Mouse (Mus musculus): ENCODE data around the gene Slc6a6. TPM values are rescaled to one million over a fixed set of nuclear protein-coding genes. Genes with fewer than 3 reads are reported as not detected.

Slc6a6 gene
- polyA plus RNA-seq, 1 experiment = 228 TPM

DNA sequence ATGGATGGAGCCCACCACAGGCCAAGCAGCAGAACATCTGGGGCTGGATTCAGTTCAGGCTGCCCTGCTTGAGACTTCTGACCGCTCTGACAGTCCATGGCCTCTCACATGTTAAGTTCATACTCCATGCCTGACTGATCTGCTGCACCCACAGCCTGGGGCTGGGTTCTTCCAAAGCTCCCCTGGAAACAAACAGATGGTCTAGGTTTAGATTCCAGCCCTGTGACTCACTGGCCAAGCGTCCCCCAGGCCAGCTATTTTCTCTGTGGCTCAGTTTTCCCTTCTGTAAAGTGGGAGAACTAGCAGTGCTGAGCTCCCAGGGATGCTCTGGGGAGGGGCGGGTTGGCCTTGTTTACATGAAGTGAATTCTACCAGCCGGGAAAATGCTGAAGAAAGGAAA, 2.0 kb upstream of the Slc6a6 start:
- peaks cover 22% of the 10 kb centered on the region for H3K4me1 ChIP-seq (ENCODE audit: control insufficient read depth, insufficient read depth, low read length)
- 73% methylated on average over 4 of the region's 4 CpGs for WGBS
- TF ChIP-seq POLR2A (IDR thresholded peaks at IDR 0.05; ENCODE audit: borderline replicate concordance, extremely low read depth, low read depth, low read length) = no peak
- no peak for TF ChIP-seq CTCF (IDR thresholded peaks at IDR 0.05; ENCODE audit: insufficient read depth, low read length)

DNA sequence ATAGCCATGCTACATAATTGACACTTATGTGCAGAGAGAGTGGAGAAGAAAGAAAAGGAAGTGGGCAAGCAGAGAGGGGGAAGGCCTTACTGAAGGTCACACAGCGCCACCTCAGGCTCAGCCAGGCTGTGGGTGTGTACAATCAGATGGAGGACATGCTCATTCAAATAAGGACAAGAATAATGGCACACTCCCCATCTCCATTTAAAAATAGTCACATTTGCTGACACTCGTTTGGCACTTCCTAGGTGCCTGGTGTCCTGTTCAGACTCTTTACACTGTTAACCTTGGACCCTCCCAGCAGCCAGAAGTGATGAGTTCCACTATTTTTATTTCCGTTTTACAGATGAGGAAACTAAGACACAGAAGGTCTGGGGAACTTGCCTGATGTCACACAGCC, 732 bp upstream of the Slc6a6 start:
- no peak for DNase-seq
- WGBS = 40% methylated on average over 3 of the region's 3 CpGs
- Histone ChIP-seq H3K4me3 (replicated peaks; ENCODE audit: extremely low read depth, low read depth, low read length) (no peak overlapping the region), H3K4me1 (ENCODE audit: control insufficient read depth, insufficient read depth, low read length) (peaks cover 30% of the 10 kb centered on the region)
- no peak for TF ChIP-seq POLR2A (IDR thresholded peaks at IDR 0.05; ENCODE audit: borderline replicate concordance, extremely low read depth, low read depth, low read length)
- peak; percentile 47 for TF ChIP-seq CTCF (IDR thresholded peaks at IDR 0.05; ENCODE audit: insufficient read depth, low read length)

More for the DNA sequence above, 2.0 kb upstream of the Slc6a6 start:
- DNase-seq = no peak
- no peak overlapping the region for H3K4me3 ChIP-seq (replicated peaks; ENCODE audit: extremely low read depth, low read depth, low read length)

DNA sequence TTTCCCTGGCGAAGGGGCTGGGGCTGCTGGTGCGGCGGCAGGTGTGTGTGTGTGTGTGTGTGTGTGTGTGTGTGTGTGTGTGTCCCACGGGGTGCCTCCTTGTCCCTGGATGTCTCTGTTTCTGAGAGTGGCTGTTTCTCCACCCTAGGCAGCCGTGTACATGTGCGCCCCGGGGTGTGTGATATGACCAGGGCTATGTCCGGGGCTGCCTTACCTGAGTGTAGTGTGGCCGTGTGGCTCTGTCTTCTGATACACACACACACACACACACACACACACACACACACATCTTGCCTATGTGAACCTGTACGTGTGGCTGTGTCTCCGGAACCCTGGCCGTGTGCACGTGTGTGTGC, 599 bp downstream of the Slc6a6 start:
- DNase-seq = no peak
- Histone ChIP-seq H3K4me3 (replicated peaks; ENCODE audit: extremely low read depth, low read depth, low read length) (peak overlapping the region; percentile 67), H3K4me1 (ENCODE audit: control insufficient read depth, insufficient read depth, low read length) (peaks cover 25% of the 10 kb centered on the region)
- TF ChIP-seq POLR2A (IDR thresholded peaks at IDR 0.05; ENCODE audit: borderline replicate concordance, extremely low read depth, low read depth, low read length) (peak; percentile 30; the same call in 1 of the 2 replicates), CTCF (IDR thresholded peaks at IDR 0.05; ENCODE audit: insufficient read depth, low read length) (no peak)
- under 1% methylated on average over 13 of the region's 13 CpGs for WGBS

DNA sequence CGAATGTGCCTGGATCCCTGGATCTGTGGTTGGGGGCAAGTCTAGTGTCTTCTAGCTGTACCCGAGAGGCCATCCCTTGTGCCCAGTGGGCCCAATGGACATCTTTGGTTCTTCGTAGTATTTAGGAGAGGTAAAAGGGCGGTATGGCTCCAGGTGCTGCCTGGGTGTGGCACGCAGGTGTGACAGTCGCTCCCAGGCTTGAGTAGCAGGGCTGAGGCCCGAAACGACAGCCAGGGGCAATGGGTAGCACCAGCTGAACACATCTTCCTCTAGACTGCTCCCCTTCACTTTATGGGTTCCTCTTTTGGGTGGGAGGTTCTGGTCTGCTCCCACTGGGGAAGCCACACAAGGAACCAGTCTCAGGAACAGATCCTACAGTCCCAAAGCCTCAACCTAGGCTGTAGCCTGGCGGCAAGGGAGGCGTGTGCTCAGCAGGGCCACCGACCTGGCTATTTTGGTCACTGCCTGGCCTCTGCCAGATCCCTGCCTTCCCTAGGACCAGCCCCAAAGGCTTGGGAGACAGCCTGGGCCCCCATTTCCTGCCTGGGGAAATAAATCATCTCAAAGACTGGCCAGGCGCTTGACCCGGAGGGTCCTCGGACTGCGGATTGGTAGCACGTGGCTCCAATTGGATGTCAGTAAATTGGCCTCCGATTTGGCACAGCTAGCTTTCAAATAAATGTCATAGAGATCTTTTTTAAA, 1.1 kb downstream of the Slc6a6 start:
- DNase-seq = peak; percentile 50
- H3K4me1 ChIP-seq (ENCODE audit: control insufficient read depth, insufficient read depth, low read length) = peaks cover 25% of the 10 kb centered on the region
- 8% methylated on average over 17 of the region's 17 CpGs for whole genome bisulfite sequencing
- TF ChIP-seq POLR2A (IDR thresholded peaks at IDR 0.05; ENCODE audit: borderline replicate concordance, extremely low read depth, low read depth, low read length) (peak; percentile 60; the same call in 1 of the 2 replicates), CTCF (IDR thresholded peaks at IDR 0.05; ENCODE audit: insufficient read depth, low read length) (no peak)
- peak overlapping the region; percentile 67 for H3K4me3 ChIP-seq (replicated peaks; ENCODE audit: extremely low read depth, low read depth, low read length)

DNA sequence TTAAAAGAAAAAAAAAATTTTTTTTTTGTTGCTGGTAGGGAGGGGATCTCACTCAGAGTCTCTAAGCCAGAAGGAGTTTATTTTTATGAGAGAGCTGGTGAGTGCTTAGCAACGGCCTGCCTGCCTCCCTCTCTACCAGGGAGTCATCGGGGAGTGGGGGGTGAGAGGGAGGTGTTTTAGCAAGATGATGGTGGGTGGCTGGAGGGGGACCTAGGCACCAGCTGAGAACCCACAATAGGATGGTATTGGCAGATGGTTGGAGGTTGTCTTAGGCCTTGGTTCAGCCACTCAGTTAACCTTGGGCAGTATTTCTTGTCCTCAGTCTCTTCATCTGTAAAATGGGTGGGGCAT, 1.7 kb downstream of the Slc6a6 start:
- Histone ChIP-seq H3K4me1 (ENCODE audit: control insufficient read depth, insufficient read depth, low read length) (peaks cover 29% of the 10 kb centered on the region), H3K4me3 (replicated peaks; ENCODE audit: extremely low read depth, low read depth, low read length) (peak overlapping the region; percentile 64)
- TF ChIP-seq CTCF (IDR thresholded peaks at IDR 0.05; ENCODE audit: insufficient read depth, low read length) (no peak), POLR2A (IDR thresholded peaks at IDR 0.05; ENCODE audit: borderline replicate concordance, extremely low read depth, low read depth, low read length) (no peak)
- 11% methylated on average over 2 of the region's 2 CpGs for WGBS
- DNase-seq = no peak

DNA sequence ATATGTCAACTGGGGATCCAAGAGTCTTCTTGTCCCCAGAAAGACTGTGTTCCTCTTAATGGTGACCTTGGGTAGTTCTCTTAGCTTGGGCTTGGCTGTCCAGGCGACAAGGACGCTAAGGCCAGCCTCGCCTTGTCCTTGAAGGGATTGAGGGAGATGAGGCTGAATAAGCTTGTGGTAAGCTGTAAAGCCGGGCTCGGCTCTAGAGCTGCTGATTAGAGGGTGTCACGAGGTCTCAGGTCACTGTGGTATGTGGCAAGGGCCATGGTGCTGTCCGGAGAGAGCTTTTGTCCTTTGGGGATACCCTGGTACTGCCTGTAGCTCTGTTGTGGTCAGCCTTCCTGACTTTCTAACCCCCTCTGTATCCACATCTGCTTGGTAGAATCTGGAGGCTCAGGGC, 2.0 kb downstream of the Slc6a6 start:
- 46% methylated on average over 7 of the region's 7 CpGs for WGBS
- TF ChIP-seq POLR2A (IDR thresholded peaks at IDR 0.05; ENCODE audit: borderline replicate concordance, extremely low read depth, low read depth, low read length) = no peak
- no peak for TF ChIP-seq CTCF (IDR thresholded peaks at IDR 0.05; ENCODE audit: insufficient read depth, low read length)
- Histone ChIP-seq H3K4me1 (ENCODE audit: control insufficient read depth, insufficient read depth, low read length) (peaks cover 33% of the 10 kb centered on the region), H3K4me3 (replicated peaks; ENCODE audit: extremely low read depth, low read depth, low read length) (peak overlapping the region; percentile 64)
- no peak for DNase-seq

DNA sequence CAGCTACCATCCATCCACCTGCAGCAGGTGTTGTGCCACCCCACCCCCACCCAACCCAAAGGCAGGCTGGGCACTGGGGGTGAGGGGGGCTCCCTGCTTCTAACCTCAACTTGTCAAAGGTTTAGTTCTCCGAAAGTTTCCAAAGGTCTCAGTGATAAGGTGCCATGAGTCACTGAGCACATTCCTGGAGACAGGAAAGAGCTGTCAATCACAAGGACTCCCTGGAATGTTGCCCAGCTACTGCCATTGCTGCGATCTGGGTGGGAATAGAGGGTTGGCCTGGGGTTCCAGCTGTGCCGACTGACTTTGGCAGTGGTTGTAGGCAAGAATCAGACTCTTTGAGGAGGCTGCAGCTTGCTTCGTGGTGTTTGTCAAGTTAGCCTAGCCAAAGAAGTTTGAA, 2.7 kb downstream of the Slc6a6 start:
- peak overlapping the region; percentile 2 for H3K4me3 ChIP-seq (replicated peaks; ENCODE audit: extremely low read depth, low read depth, low read length)
- TF ChIP-seq POLR2A (IDR thresholded peaks at IDR 0.05; ENCODE audit: borderline replicate concordance, extremely low read depth, low read depth, low read length) = no peak
- TF ChIP-seq CTCF (IDR thresholded peaks at IDR 0.05; ENCODE audit: insufficient read depth, low read length) = no peak
- DNase-seq = peak; percentile 51
- H3K4me1 ChIP-seq (ENCODE audit: control insufficient read depth, insufficient read depth, low read length) = peaks cover 33% of the 10 kb centered on the region
- WGBS = 11% methylated on average over 4 of the region's 4 CpGs

DNA sequence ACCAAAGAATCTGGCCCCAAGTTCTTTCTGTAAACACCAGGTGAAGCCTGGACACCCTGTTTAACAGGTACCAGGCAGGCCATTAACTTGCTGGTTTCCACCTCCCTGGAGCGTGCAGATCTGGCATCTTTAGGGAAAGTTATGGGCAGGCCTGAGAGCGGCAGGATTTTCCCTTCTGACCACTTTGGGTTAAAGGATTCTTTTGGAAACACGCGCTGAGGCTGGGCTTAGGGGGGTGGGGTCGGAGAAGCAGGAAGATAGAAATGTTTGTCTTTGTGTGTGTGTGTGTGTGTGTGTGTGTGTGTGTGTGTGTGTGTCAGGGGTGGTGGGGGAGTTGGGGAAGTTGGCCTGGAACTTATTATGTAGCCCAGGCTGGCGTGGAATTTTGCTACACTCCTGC, 4.2 kb downstream of the Slc6a6 start:
- TF ChIP-seq POLR2A (IDR thresholded peaks at IDR 0.05; ENCODE audit: borderline replicate concordance, extremely low read depth, low read depth, low read length) (no peak), CTCF (IDR thresholded peaks at IDR 0.05; ENCODE audit: insufficient read depth, low read length) (no peak)
- Histone ChIP-seq H3K4me1 (ENCODE audit: control insufficient read depth, insufficient read depth, low read length) (peaks cover 33% of the 10 kb centered on the region), H3K4me3 (replicated peaks; ENCODE audit: extremely low read depth, low read depth, low read length) (no peak overlapping the region)
- no peak for DNase-seq
- whole genome bisulfite sequencing = 36% methylated on average over 6 of the region's 6 CpGs

DNA sequence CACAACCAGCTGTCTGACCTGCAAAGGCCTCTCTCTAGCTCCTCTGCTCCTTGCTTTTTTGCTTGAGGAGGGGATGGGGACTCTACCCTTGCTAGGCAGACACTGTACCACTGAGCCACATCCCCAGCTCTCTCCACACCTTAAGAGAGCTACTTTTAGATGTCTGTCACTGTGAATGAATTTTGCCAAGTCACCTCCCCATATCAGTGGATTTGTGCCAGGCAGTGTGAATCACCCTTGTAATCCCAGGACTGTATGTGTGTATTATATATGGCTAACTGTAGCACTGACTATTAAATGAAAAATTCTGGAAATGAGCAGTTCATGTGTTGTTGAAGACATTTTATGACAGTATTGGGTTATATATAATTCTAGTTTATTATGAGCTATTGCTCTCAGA, 5.4 kb downstream of the Slc6a6 start:
- no peak overlapping the region for H3K4me3 ChIP-seq (replicated peaks; ENCODE audit: extremely low read depth, low read depth, low read length)
- DNase-seq = no peak
- no peak for TF ChIP-seq POLR2A (IDR thresholded peaks at IDR 0.05; ENCODE audit: borderline replicate concordance, extremely low read depth, low read depth, low read length)
- no peak for TF ChIP-seq CTCF (IDR thresholded peaks at IDR 0.05; ENCODE audit: insufficient read depth, low read length)
- H3K4me1 ChIP-seq (ENCODE audit: control insufficient read depth, insufficient read depth, low read length) = peaks cover 28% of the 10 kb centered on the region

DNA sequence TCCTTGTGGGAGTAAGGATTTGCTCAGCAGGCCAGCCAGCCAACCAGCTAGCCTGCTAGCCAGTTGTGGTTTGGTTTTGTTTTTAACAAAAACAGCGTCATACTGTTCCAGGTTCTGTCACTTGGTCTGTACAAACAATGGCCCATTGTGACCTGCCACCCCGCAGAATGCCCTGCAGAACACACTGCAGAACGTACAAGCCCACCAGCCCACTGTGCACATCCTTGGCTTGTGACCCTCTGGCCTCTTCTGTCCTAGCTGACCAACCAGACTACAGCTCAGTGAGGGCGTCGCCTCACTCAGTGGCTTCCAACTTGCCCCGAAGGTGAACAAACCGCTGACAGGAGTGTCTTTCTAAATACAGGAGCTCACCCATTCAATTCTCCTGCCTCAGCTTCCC, 6.4 kb downstream of the Slc6a6 start:
- H3K4me1 ChIP-seq (ENCODE audit: control insufficient read depth, insufficient read depth, low read length) = peaks cover 26% of the 10 kb centered on the region
- DNase-seq = no peak
- WGBS = 60% methylated on average over 7 of the region's 7 CpGs
- no peak overlapping the region for H3K4me3 ChIP-seq (replicated peaks; ENCODE audit: extremely low read depth, low read depth, low read length)
- TF ChIP-seq CTCF (IDR thresholded peaks at IDR 0.05; ENCODE audit: insufficient read depth, low read length) = no peak
- TF ChIP-seq POLR2A (IDR thresholded peaks at IDR 0.05; ENCODE audit: borderline replicate concordance, extremely low read depth, low read depth, low read length) = no peak

Measured in lung, adult 2 months (tissue).